Mouse (Mus musculus) heart, embryonic 13.5 days (tissue): ENCODE measurements around the gene Izumo1r. TPM values are rescaled to one million over a fixed set of nuclear protein-coding genes. Genes with fewer than 3 reads are reported as not detected.

ENCODE experiments used
- ATAC-seq: fragments of 200-750 bp; cut with Nextera tagmentation; 2 replicates; pipeline ENCODE4 v1.8.0; 2017; ENCODE audit warnings: moderate TSS enrichment; ENCODE audit not compliant: insufficient number of reproducible peaks, low FRiP score, low TSS enrichment; ENCODE audit errors: extremely low read depth
- H3K27ac ChIP-seq: fragments of 300-500 bp; sonication (generic); replicated peaks from 2 replicates; pipeline ENCODE4 v1.5.1; 2015; ENCODE audit warnings: moderate library complexity, mild to moderate bottlenecking, inconsistent platforms
- H3K27me3 ChIP-seq: fragments of 300-500 bp; sonication (generic); replicated peaks from 2 replicates; pipeline ENCODE4 v1.6.1; 2015; ENCODE audit warnings: mild to moderate bottlenecking, inconsistent platforms
- H3K36me3 ChIP-seq: fragments of 300-500 bp; sonication (generic); 2 replicates; pipeline ENCODE4 v1.6.1; 2015; ENCODE audit warnings: mild to moderate bottlenecking, inconsistent platforms
- H3K4me1 ChIP-seq: fragments of 300-500 bp; sonication (generic); 2 replicates; pipeline ENCODE4 v1.6.1; 2015; ENCODE audit warnings: inconsistent platforms
- H3K4me2 ChIP-seq: fragments of 300-500 bp; sonication (generic); 2 replicates; pipeline ENCODE4 v1.6.1; 2015; ENCODE audit warnings: inconsistent platforms, mild to moderate bottlenecking, moderate library complexity
- H3K4me3 ChIP-seq: fragments of 300-500 bp; sonication (generic); 2 replicates; pipeline ENCODE4 v1.5.1; 2015; ENCODE audit warnings: moderate library complexity, mild to moderate bottlenecking, inconsistent platforms
- H3K9ac ChIP-seq: fragments of 300-500 bp; sonication (generic); 2 replicates; pipeline ENCODE4 v1.6.1; 2015; ENCODE audit warnings: inconsistent platforms, mild to moderate bottlenecking, moderate library complexity
- H3K9me3 ChIP-seq: fragments of 300-500 bp; sonication (generic); 2 replicates; pipeline ENCODE4 v1.6.1; 2016; ENCODE audit warnings: inconsistent platforms
- WGBS: fragments of 180-500 bp; shearing (Covaris S2); methylation state at CpG from one replicate; pipeline ENCODE4 v1.1.7; 2015; ENCODE audit warnings: mixed read lengths; 5-methylcytosine and 5-hydroxymethylcytosine counted together
- polyA plus RNA-seq: library from polyadenylated mRNA; unstranded; fragments of >200 nt; fragmentation: Nextera tagmentation; extraction: Ambion mirVana; gene quantifications from 2 replicates; pipeline ENCODE4 v1.2.1, GENCODE M21; 2015

Izumo1r gene
- polyA plus RNA-seq, 1 experiment from 2014 or later = not detected

DNA sequence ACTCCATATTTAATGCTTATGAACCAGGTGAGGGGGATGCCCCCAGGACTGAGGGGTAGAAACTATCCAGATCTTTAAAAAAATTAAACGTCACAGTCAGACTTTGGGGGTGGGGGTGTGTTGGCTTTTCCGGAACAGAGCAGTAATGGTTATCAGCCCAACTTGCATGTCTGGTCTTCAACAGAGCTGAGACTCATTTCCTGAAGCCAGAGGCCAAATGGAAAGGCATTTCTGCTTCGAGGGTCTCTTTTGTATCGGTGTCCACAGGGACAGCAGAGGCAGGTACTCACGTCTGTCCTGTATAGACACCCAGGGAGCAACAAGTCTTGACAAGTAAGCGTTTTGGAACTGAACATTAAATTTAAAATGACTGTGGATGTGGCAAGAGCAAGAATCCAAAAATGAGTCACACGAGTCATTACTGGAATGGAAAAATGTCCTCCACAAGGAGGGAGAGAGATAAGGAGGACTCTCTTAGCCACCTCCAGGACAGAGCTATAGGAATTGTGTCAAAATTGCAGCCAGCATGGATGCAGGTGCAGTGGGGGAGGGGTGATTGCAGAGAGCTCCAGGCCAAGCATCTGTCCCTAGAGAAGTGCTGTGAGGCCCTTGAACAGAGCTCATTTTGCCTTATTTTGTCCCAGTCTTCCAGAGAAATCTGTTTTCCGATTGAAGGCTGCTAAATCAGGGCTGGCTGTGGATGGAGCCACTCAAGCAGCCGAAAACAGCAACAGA lies 1.2 kb upstream of the Izumo1r start:
- no peak for ATAC-seq
- peaks cover 7% of the 10 kb centered on the region; the same call in 1 of the 2 replicates for H3K27me3 ChIP-seq
- H3K36me3 ChIP-seq = no peaks in the 10 kb centered on the region
- H3K27ac ChIP-seq = peak overlapping the region; percentile 48; the same call in 1 of the 2 replicates
- H3K4me3 ChIP-seq = no peak overlapping the region
- H3K9ac ChIP-seq = no peak overlapping the region
- peak overlapping the region; percentile 5; the same call in 1 of the 2 replicates for H3K4me2 ChIP-seq
- WGBS = 22% methylated on average over 9 of the region's 9 CpGs
- H3K9me3 ChIP-seq = no peaks in the 10 kb centered on the region
- H3K4me1 ChIP-seq = peaks cover 31% of the 10 kb centered on the region

DNA sequence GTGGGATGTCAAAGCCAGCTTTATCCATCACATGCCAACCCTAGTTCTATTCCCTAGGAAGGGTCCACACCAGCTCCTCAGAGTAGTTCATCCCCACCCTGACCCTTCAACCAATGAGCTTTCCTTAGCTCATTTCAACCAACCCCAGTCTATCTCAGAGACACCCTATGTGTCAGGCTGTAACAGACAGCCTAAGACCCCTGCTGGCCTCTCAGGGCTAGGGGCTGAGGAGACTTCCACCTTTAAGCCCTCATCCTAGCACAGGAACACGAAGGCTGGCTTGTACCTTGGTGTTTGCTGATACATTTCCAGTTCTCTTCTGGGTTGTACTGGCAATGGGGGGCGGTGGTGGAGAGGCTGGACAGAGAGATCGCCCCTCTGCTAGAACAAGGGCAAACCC lies 743 bp downstream of the Izumo1r start:
- Histone ChIP-seq H3K9me3 (no peaks in the 10 kb centered on the region), H3K36me3 (no peaks in the 10 kb centered on the region), H3K9ac (no peak overlapping the region), H3K4me1 (peaks cover 29% of the 10 kb centered on the region), H3K4me2 (no peak overlapping the region), H3K27me3 (peaks cover 7% of the 10 kb centered on the region; the same call in 1 of the 2 replicates), H3K4me3 (no peak overlapping the region), H3K27ac (no peak overlapping the region)
- WGBS = 86% methylated on average over 3 of the region's 3 CpGs
- no peak for ATAC-seq

DNA sequence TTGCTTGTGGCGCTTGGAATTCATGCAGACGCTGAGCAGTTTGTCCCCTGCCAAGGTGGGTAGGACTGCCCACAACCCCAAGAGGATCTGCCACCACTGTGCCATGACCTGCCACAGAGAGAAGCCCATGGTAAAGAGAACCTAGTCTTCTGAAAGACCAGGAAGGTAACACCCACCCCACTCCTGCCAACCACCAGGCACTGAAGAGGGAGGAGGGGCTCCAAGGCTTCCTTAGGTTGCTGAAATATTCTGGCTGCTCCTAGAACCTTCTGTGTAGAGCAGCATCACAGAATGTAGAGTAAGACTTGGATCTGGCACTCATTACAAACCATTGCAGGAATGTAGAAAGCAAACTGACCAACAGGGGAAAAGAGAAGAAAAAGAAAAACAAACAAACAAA lies 1.3 kb downstream of the Izumo1r start:
- Histone ChIP-seq H3K9ac (no peak overlapping the region), H3K4me3 (no peak overlapping the region), H3K4me2 (no peak overlapping the region), H3K4me1 (peaks cover 23% of the 10 kb centered on the region), H3K27ac (no peak overlapping the region), H3K9me3 (no peaks in the 10 kb centered on the region), H3K36me3 (no peaks in the 10 kb centered on the region), H3K27me3 (peaks cover 7% of the 10 kb centered on the region; the same call in 1 of the 2 replicates)
- ATAC-seq = no peak
- WGBS = 79% methylated on average over 2 of the region's 2 CpGs

DNA sequence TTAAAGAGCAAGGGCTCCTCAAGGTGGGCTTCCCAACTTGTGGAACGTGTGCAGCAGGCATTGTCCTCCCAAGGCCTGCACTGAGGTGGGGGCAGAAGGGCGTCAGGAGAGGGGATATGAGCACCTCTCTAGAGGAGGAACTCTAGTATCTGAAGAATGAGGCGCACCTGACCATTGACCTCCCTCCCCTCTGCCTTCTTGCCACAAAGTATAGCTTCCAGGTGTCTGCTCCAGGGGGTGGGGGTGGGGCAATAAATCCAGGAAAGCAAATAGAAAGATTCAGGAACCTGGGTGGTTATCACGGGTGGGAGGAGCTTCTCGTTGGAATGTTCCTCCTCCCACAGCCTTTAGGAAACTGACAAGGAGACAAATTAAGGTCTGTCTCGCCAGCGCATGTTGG lies 2.0 kb downstream of the Izumo1r start:
- H3K4me1 ChIP-seq = peaks cover 25% of the 10 kb centered on the region
- H3K4me3 ChIP-seq = no peak overlapping the region
- H3K27me3 ChIP-seq = peaks cover 7% of the 10 kb centered on the region; the same call in 1 of the 2 replicates
- H3K9me3 ChIP-seq = no peaks in the 10 kb centered on the region
- no peak for ATAC-seq
- H3K9ac ChIP-seq = no peak overlapping the region
- H3K4me2 ChIP-seq = no peak overlapping the region
- no peaks in the 10 kb centered on the region for H3K36me3 ChIP-seq
- 56% methylated on average over 7 of the region's 7 CpGs for WGBS
- H3K27ac ChIP-seq = no peak overlapping the region

DNA sequence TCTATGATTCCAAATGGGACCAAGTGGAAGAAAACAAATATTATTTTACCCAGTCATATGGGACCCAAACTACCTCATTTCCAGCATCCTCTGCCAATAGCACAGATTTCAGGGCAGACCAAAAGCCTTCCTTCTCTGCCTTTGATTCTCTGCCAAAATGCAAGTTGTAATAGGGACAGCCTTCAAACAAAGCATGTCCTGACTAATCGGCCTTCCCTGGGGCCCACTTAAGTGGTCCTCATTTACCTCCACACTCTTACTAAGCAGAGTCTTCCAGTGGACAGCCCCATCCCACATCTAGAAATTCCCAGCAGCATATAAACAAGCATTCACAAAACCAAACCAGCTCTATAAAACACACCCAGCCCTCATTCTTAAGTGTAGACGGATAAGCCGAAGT lies 6.6 kb downstream of the Izumo1r start:
- Histone ChIP-seq H3K4me2 (no peak overlapping the region), H3K36me3 (no peaks in the 10 kb centered on the region), H3K4me3 (no peak overlapping the region), H3K4me1 (0 out of 2 replicates have a peak, but pooled peaks cover 12% of the 10 kb centered on the region), H3K27me3 (peaks cover 6% of the 10 kb centered on the region; the same call in 1 of the 2 replicates), H3K9me3 (no peaks in the 10 kb centered on the region), H3K27ac (no peak overlapping the region), H3K9ac (no peak overlapping the region)
- no peak for ATAC-seq
- 65% methylated on average over 3 of the region's 3 CpGs for WGBS

DNA sequence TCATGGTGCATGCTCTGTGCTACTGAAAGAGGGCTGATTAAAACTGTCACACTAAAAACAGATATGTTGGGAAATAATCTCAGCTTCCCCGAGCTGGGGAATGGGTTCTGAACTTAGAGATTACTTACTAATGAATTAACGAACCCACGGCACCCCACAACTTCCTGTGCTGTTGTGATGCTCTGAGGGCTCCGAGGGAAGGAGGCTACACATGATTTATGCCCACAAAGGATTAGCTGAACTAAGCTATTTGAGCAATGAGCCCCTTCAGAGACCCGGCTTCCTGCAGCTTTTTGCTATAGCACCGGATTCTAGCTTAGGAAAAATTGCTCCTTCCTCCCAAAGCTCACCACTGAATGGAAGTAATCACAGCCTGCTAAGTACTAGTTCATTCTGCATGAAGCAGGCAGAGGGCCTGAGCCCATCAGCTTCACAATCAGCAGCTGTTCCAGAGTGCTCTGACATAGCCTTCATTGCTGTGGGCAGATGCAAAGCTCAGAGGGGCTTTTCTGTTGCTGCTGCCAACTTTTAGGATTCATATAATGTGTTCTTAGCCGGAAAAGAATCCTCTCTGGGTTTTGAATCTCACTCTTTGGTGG lies 8.4 kb downstream of the Izumo1r start:
- H3K9ac ChIP-seq = no peak overlapping the region
- no peak overlapping the region for H3K4me3 ChIP-seq
- peaks cover 6% of the 10 kb centered on the region for H3K27me3 ChIP-seq
- H3K9me3 ChIP-seq = no peaks in the 10 kb centered on the region
- no peaks in the 10 kb centered on the region for H3K36me3 ChIP-seq
- H3K27ac ChIP-seq = no peak overlapping the region
- H3K4me2 ChIP-seq = no peak overlapping the region
- no peak for ATAC-seq
- WGBS = 64% methylated on average over 7 of the region's 7 CpGs
- 0 out of 2 replicates have a peak, but pooled peaks cover 12% of the 10 kb centered on the region for H3K4me1 ChIP-seq

DNA sequence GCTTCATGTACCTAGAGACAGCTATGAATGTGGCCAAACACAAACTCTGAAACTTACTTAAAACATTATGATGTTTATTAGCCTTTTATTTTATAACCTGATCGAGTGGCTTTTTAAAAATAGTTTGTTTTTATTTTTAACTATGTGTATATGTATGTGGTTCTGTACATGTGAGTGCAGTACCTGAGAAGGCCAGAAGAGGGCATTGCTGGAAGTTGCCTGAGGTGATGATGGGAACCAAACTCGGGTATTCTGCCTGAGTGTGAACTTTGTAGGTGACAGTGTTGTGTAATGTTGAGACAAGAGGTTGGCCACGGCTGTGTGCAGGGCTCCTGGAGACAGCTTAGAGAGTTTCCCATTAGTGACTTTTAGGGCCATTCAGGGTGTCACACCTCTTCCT lies 9.1 kb downstream of the Izumo1r start:
- Histone ChIP-seq H3K36me3 (no peaks in the 10 kb centered on the region), H3K4me1 (0 out of 2 replicates have a peak, but pooled peaks cover 12% of the 10 kb centered on the region), H3K9ac (no peak overlapping the region), H3K4me2 (no peak overlapping the region), H3K27ac (no peak overlapping the region), H3K9me3 (no peaks in the 10 kb centered on the region), H3K4me3 (no peak overlapping the region), H3K27me3 (peaks cover 4% of the 10 kb centered on the region)
- WGBS = 76% methylated on average over 3 of the region's 3 CpGs
- ATAC-seq = no peak

DNA sequence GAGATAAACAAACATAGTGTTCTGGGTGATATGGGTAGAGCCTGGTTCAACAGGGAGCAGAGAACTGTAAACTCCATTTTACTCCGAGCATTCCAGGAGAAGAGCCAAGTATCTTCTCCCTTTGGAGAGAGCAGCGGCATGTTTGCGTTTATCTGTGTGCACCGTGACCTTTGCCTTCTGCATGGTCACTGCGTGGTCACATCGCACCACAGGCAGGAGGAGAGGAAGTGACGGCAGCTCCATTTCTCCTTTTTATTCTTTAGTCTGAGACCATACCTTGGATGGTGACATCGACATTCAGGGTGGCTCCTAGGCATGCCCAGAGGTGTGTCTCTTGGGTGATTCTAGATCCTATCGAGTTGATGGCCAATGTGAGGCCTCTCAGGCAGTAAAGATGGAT lies 10.4 kb downstream of the Izumo1r start:
- no peak overlapping the region for H3K4me2 ChIP-seq
- no peaks in the 10 kb centered on the region for H3K36me3 ChIP-seq
- no peak overlapping the region for H3K27ac ChIP-seq
- 74% methylated on average over 9 of the region's 9 CpGs for WGBS
- no peak for ATAC-seq
- no peak overlapping the region for H3K4me3 ChIP-seq
- no peaks in the 10 kb centered on the region for H3K9me3 ChIP-seq
- H3K9ac ChIP-seq = no peak overlapping the region
- H3K27me3 ChIP-seq = peaks cover 4% of the 10 kb centered on the region
- peaks cover 18% of the 10 kb centered on the region for H3K4me1 ChIP-seq

DNA sequence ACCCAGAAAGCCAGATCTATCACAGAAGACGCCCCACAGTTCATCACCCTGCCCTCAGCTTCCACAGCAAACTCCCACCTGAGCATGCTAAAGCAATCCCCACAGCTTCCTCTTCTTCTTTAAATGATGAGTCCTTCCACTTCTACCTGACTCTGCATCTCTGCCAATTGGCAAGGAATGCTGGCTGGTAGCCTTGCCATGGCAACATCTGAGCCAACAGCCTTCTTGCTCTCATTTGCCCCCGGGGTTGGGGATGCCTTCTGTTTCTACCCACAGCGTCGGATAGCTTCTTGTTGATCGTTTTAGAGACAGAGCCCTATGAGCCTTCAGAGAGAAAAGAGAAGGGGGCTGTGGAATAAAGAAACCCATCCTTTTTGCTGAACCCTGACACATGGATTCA lies 11.9 kb downstream of the Izumo1r start:
- Histone ChIP-seq H3K27me3 (peaks cover 4% of the 10 kb centered on the region), H3K4me2 (no peak overlapping the region), H3K4me3 (no peak overlapping the region), H3K27ac (no peak overlapping the region), H3K36me3 (no peaks in the 10 kb centered on the region), H3K9ac (no peak overlapping the region), H3K4me1 (peaks cover 21% of the 10 kb centered on the region), H3K9me3 (no peaks in the 10 kb centered on the region)
- ATAC-seq = no peak
- 82% methylated on average over 5 of the region's 5 CpGs for WGBS

DNA sequence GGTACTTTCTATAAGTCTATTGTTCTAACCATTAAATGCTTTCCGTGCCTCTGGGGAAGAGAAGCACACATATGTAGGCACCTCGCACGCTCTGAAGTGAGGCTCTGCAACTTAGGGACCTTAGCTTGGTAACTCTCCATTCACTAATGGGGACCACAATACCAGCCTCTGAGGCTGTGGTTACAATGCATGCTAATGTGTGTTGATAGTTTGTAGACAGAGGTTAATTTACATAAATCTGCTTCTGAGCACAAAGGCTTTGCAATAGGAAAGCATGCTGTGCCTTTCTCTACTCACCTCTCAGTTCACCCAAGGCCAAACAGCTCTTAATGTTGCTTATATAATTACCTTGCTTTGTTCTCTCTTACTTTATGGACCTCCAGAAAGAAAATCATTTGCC lies 13.1 kb downstream of the Izumo1r start:
- Histone ChIP-seq H3K4me1 (peaks cover 14% of the 10 kb centered on the region), H3K27ac (no peak overlapping the region), H3K4me3 (no peak overlapping the region), H3K4me2 (no peak overlapping the region), H3K9me3 (no peaks in the 10 kb centered on the region), H3K27me3 (peaks cover 4% of the 10 kb centered on the region), H3K9ac (no peak overlapping the region), H3K36me3 (no peaks in the 10 kb centered on the region)
- WGBS = 83% methylated on average over 3 of the region's 3 CpGs
- ATAC-seq = no peak

DNA sequence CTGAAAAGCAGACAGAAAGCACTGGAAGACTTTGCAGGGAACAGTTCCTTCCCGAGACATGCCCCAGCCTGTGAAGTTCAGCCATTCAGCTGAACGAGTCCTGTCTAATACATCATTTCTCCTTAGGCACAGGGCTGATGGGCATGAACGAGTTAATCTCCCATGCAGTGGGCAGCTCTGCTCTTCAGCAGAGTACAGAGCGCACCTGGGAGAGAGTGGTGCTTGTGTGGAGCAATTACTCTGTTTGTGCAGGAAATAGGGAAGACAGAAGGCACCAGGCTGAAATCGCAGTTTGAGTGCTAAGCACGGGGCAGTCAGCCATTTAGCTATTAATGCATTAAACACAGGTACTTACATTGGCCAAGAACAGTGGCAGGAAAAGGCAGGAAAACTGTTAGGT lies 15.1 kb downstream of the Izumo1r start:
- Histone ChIP-seq H3K36me3 (no peaks in the 10 kb centered on the region), H3K4me1 (peaks cover 14% of the 10 kb centered on the region), H3K27me3 (peaks cover 4% of the 10 kb centered on the region), H3K4me3 (no peak overlapping the region), H3K27ac (no peak overlapping the region), H3K9ac (no peak overlapping the region), H3K4me2 (no peak overlapping the region), H3K9me3 (no peaks in the 10 kb centered on the region)
- 67% methylated on average over 6 of the region's 6 CpGs for WGBS
- no peak for ATAC-seq
